Mouse (Mus musculus): ENCODE data around the gene Gm3512.
A peak's percentile ranks its signal among the peaks of the same experiment; 100 is the strongest.
"Not testable (repeated sequence)": the region's sequence is repeated elsewhere in the genome, so short reads cannot be mapped to it uniquely, and the experiment has no call there.

Gm3512 gene

DNA sequence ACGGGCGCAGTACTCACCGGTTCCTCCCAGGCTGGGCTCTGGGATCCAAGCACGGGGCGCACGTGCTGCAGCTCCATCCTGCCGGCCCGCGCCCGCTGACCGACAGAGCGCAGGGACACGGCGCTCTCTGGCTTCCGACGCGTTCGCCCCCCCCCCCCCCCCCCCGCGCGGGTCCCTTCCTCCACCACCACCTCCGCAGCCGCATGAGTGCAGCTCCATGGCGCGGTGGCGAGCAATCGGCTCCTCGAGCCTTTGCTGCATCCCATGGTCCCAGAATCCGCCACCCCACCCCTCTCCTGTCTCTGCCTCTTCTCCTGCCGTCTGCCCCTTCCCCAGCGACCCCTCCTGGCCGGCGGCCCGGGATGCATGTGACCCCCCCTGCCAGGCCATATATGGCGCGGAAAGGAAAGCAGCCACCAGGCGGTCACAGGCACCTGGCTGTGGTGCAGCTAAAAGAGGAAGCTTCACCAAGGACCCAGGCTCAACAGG lies at the start of gene Gm3512:
Gene Gm3512, minus strand, starts transcription at position 51 of the 489 bp plus-strand sequence.
- DNase-seq = not testable (repeated sequence)

- peak in 1 of 2 experiments; percentile 2 for DNase-seq
Measured at GRCm38 (mm10) chr14:7200070-7200469, 25.7 kb upstream of the Gm3512 start.

DNA sequence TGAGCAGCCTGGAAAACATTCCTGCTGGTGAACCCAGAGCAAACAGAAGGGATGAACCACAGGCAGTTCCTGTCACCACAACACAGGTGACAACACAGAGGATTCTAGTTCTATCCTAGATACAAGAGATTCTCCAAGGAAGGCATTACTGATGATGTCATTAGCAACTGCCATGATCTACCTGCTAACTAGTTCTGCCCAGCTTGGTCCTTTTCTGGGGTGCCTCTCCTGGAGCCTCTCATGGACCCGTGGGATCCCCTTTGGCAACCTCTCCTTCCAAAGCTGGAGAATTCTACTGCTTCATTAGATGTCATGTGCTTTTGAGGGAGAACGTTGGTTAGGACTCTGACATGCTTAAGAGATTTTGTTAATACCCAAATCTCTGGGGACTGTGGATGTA lies 20.1 kb upstream of the Gm3512 start, which contains the start of gene Gm16434:
Gene Gm16434, minus strand, starts transcription at position 101 of the 400 bp plus-strand sequence.
- DNase-seq = not testable (repeated sequence)

DNA sequence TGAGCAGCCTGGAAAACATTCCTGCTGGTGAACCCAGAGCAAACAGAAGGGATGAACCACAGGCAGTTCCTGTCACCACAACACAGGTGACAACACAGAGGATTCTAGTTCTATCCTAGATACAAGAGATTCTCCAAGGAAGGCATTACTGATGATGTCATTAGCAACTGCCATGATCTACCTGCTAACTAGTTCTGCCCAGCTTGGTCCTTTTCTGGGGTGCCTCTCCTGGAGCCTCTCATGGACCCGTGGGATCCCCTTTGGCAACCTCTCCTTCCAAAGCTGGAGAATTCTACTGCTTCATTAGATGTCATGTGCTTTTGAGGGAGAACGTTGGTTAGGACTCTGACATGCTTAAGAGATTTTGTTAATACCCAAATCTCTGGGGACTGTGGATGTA lies 49.0 kb downstream of the Gm3512 start, which contains the start of gene Gm6676:
Gene Gm6676, minus strand, starts transcription at position 101 of the 400 bp plus-strand sequence.
- DNase-seq = not testable (repeated sequence)

DNA sequence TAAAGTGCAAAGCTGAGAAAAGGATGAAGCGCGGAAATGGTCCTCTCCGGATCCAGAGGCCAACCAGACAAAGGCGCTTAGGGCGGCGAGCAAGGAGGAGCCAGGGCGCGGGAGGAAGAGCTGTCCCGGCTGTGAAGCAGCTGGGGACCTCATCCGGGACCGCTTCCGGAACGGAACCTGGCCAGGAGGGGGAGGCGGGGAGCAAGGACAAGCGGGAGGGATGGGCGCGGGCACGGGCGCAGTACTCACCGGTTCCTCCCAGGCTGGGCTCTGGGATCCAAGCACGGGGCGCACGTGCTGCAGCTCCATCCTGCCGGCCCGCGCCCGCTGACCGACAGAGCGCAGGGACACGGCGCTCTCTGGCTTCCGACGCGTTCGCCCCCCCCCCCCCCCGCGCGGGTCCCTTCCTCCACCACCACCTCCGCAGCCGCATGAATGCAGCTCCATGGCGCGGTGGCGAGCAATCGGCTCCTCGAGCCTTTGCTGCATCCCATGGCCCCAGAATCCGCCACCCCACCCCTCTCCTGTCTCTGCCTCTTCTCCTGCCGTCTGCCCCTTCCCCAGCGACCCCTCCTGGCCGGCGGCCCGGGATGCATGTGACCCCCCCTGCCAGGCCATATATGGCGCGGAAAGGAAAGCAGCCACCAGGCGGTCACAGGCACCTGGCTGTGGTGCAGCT lies 69.1 kb downstream of the Gm3512 start:
- DNase-seq = not testable (repeated sequence)

All from cerebellum, adult 18-20 months (tissue).